Mouse (Mus musculus) G1E (cell line): ENCODE results near the gene Mgl2.

Experiments
- CTCF ChIP-seq: IDR thresholded peaks from 2 replicates; pipeline ENCODE4 v1.5.1; 2012; ENCODE audit warnings: low read depth, low read length, inconsistent platforms, mixed read lengths
- TAL1 ChIP-seq: conservative IDR thresholded peaks from 2 replicates; pipeline ENCODE4 v1.6.1; 2012; ENCODE audit warnings: low read depth, low read length, inconsistent platforms, mixed read lengths

DNA sequence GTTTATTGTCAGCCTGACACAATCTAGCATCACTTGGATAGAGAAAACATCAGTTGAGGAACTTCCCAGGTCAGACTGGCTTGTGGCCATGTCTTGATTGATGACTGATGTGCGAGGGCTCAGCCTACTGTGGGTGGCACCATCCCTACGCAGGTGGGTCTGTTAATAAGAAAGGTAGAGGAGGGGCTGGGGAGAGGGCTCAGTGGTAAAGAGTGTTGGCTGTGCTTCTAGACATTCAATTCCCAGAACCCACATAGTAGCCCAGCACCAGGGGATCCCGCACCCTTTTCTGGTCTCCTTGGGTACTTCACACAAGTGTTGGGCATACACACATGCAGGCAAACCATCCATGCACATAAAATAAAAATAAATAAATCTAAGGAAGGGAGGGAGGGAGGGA lies 14.2 kb upstream of the Mgl2 start:
- no peak for TF ChIP-seq CTCF
- no peak for TF ChIP-seq TAL1
